Mouse (Mus musculus) ovary, adult 18-20 months (tissue): ENCODE results near the gene Enpp1.
"Not testable (repeated sequence)": the region's sequence is repeated elsewhere in the genome, so short reads cannot be mapped to it uniquely, and the experiment has no call there.

ENCODE experiments used
- DNase-seq: peaks from one replicate; pipeline ENCODE4 v3.0.0; 2022; ENCODE audit warnings: low spot score, mixed read lengths

The Enpp1 gene

DNA sequence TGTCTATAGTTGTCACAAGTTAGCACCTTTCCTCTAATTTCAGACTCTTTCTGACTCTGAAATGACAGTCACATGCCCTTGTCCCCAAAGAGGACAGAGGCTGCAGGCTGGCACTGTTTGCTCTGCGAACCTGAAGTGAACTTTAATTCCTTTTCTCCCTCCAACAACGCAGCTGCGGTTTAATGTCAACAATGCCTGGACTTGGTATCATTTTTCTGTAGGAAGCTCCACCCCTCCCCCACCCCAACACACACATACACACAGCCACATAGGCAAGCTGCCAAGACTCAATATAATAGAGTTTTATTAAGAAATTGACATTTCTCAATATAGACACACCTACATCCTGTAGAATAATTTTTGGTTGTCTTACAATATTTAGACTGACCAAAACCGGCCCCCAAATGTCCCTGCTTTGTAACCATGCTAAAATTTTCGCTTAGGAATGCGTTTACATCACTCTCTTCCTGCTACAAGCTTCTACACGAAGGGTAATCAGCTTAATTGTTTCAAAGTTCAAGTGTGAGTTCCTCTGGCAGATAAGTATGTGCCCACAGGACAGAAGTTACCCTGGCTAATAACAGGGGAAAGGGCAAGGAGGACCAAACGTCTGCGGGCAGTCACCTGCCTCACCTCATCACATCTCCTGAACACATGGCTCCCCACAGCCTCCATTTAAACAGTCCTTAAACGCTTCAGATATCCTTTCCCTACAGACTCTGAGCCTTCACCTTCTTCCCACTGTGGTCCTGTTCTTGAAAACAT is 73.5 kb downstream of the Enpp1 start:
- no peak for DNase-seq

GRCm38 (mm10) chr10:24636986-24637385 is 75.0 kb downstream of the Enpp1 start:
- no peak for DNase-seq

GRCm38 (mm10) chr10:24635884-24636283 is 76.1 kb downstream of the Enpp1 start:
- DNase-seq, result peak; percentile 55

- peak; percentile 17 for DNase-seq
These were observed 76.6 kb downstream of the Enpp1 start for GRCm38 (mm10) chr10:24635331-24635815.

GRCm38 (mm10) chr10:24634288-24634687 is 77.7 kb downstream of the Enpp1 start:
- DNase-seq, result peak; percentile 6

- DNase-seq, result no peak
These were observed 80.8 kb downstream of the Enpp1 start for GRCm38 (mm10) chr10:24631122-24631521.

- DNase-seq, result peak; percentile 19
These were observed 81.4 kb downstream of the Enpp1 start for GRCm38 (mm10) chr10:24630469-24631081.

- no peak for DNase-seq
These were observed 82.8 kb downstream of the Enpp1 start for GRCm38 (mm10) chr10:24629086-24629720.

- no peak for DNase-seq
These were observed 83.5 kb downstream of the Enpp1 start for GRCm38 (mm10) chr10:24628466-24628865.

- DNase-seq, result no peak
These were observed 84.7 kb downstream of the Enpp1 start for GRCm38 (mm10) chr10:24627262-24627661.

DNA sequence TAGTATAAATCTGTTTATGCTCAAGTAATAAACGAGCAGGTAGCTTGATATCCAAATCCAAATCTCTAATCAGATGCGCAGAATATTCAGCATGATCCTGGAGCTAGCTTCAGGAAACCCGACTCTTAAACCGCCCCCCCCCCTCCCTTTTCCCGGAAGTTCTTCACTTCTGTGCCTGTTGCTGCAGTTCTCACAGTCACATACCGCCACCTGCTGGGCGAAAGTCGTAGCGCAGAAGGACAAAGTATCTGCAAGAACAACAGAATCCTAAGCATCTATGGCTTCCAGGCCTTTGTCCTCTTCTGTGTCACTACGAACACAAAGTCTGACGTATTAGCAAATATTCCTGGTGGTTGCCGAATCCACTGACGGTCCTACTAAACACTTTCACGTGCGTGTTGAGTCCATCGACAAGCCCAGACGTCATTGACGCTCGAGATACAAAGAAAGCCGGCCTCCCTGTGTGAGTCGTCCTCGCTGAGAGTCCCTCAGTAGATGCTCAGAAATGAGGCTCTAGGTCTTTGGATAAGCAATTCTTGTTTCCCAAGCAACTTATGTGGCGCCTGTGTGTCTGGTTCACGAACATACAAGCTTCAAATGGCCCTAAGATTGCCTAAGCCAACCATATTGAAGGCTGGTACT is 86.8 kb downstream of the Enpp1 start:
- DNase-seq, result peak; percentile 33

- DNase-seq, result no peak
These were observed 89.4 kb downstream of the Enpp1 start for GRCm38 (mm10) chr10:24622586-24622985.

DNA sequence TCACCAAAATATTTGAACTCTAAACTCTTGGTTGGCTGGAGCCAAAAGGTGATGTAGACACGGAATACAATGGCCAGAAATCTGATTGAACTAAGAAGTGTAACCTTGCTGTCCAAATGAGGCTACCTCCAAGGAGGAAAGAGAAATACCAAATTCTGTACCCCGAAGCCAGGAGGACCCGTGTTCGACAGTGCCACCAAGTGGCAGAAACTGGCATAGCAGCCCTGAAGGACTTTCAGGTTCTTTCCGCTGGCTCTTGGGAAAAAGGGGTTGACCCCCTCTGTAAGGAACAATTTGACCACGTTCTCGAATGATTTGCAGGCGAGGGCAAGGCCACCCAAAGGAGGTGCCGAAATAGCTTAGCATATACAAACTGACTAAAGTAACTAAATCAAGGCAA is 90.4 kb downstream of the Enpp1 start:
- DNase-seq, result no peak

DNA sequence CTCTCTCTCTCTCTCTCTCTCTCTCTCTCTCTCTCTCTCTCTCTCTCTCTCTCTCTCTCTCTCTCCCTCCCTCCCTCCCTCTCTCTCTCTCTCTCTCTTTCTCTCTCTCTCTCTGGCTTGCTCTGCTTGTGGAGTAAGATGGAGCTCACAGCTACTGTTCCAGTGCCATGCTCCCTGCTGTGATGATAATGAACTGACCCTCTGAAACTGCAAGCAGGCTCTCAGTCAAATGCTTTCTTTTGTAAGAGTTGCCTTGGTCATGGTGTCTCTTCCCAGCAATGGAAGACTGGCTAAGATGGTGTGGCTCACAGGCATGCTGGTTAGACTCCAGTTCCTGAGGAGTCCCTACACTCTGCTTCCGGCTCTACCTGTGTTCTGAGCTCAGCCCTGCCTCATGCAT is 95.4 kb downstream of the Enpp1 start:
- not testable (repeated sequence) for DNase-seq

- DNase-seq, result no peak
These were observed 96.2 kb downstream of the Enpp1 start for GRCm38 (mm10) chr10:24615799-24616198.

DNA sequence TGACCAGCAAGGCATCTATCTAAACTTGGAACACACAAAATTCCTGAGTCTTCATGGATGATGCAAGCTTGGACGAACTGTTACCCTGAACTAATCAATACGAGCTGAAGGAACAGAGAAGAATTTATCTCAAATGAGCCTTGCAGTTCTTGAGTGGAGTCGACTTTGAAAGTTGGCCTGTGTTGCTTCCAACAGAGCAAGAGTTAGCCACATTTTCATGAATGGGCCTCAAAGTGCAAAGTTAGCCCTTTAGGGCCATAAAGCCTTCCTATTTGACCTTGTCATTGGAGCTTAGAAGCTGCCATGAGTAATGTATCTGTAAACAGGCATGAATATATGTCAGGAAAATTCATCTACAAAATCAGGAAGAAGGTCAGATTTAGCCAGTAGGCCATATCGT is 97.2 kb downstream of the Enpp1 start:
- no peak for DNase-seq

- DNase-seq, result no peak
These were observed 102.2 kb downstream of the Enpp1 start for GRCm38 (mm10) chr10:24609766-24610165.

DNA sequence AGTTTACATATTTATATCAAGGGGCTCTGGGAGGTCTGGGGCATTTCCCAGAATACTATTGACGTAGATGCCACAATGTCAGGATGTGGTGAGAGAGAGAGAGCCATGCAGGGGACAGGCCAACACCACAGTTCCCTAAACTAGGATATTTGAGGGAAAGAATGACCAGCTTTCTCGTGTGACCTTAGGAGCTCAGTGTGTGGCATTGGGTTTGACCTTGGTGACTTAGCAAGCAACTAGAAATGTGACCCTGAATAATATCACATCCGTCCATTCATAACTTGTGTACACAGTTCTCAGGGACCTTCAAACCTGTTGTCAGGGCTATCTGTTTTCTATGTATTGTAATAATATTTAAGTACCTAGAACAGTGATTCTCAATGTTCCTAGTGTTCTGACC is 102.8 kb downstream of the Enpp1 start:
- DNase-seq, result no peak

DNA sequence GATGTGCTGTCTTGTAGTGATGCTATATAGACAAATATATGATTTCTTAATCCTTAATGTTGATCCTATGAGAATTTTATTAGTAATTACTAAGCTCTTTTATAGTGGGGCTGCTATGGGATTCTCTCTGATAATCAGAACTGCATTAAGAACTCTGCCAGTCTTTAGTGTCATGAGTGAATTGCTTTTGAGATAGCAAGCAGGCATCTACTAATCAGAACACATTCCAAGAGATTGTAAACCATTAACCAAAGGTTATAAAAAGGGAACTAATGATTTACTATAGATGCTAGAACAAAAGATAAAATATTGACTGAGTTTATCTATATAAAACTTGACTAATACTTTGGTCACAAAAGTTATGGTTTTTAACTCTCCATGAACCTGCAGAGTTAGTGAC is 108.2 kb downstream of the Enpp1 start:
- no peak for DNase-seq

- DNase-seq, result no peak
These were observed 108.9 kb downstream of the Enpp1 start for GRCm38 (mm10) chr10:24603035-24603434.

GRCm38 (mm10) chr10:24599802-24600201 is 112.2 kb downstream of the Enpp1 start:
- no peak for DNase-seq

DNA sequence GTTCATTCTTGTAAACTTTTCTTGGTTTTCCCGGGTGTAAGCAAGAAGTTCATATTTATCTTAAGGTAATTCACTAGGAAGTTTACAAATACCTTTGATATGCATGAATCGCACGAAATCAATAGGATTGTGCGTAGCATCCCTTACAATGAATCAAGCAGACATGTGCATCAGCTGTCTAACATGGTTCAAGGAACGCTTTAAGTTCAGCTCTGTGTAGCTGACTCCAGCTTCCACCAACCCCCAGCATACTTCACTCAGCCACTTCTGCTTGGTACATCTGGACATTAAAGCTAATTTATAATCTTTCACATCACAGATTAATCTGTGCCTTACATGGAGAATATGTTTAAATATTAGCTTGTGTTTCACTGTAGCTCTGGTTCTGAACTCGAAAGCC is 113.3 kb downstream of the Enpp1 start:
- no peak for DNase-seq

- no peak for DNase-seq
These were observed 114.2 kb downstream of the Enpp1 start for GRCm38 (mm10) chr10:24597789-24598188.
